Mouse (Mus musculus): ENCODE measurements around the gene Stoml1.

The Stoml1 gene

DNA sequence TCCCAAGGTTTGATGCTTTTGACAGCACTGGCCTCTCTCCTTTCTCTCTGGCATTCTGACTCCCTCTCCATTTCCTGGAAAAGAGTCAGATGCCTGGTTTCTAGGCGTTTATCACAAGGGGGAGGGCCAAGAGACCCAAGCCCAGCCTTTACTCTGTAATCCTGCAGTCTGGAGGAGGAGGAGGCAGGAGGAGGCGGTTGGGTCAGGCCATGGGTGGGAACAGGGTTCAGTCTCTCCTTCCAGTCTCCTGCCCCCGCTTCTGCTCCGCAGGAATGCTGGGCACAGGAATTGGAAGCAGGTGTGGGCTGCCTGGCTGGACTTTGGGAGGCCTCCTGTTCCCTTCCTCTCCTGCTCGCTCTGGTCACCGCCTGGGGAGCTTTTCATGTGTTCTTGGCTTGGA, 52.7 kb downstream of the Stoml1 start:
- DNase-seq, result no peak

DNA sequence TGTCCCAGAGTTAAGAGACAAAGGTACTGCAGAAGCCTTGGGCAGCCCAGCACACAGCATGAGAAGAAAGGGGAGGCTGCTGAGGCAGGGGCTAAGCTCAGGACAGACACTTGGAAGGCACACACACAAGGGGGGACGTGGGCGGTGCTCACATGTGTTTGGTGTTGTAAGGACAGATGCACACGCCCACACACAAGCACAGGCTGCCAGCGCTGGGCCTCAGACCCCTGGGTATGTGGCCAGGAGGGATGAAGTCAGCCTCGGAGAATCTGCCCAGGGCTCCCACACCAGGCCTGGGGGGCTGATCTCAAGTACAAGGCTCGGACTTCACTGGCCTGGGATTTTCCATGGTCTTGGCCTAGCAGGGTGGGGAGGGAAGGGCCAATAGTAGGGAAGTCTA, 55.4 kb downstream of the Stoml1 start:
- DNase-seq, result no peak

GRCm38 (mm10) chr9:58310043-58310660, 57.2 kb downstream of the Stoml1 start:
- no peak for DNase-seq

- no peak for DNase-seq
These were observed 58.4 kb downstream of the Stoml1 start for GRCm38 (mm10) chr9:58311191-58311910.
